Mouse (Mus musculus) liver, postnatal 0 days (tissue): Measurements from ENCODE around the gene Gm37240.

ENCODE experiments used
- CTCF ChIP-seq: sonication (generic); IDR thresholded peaks from 2 replicates; pipeline ENCODE4 v1.5.1; 2016; ENCODE audit warnings: antibody characterized with exemption, low read depth
- EP300 ChIP-seq: IDR thresholded peaks from 2 replicates; pipeline ENCODE4 v1.6.1; 2016; ENCODE audit warnings: antibody characterized with exemption, low read depth, mild to moderate bottlenecking

DNA sequence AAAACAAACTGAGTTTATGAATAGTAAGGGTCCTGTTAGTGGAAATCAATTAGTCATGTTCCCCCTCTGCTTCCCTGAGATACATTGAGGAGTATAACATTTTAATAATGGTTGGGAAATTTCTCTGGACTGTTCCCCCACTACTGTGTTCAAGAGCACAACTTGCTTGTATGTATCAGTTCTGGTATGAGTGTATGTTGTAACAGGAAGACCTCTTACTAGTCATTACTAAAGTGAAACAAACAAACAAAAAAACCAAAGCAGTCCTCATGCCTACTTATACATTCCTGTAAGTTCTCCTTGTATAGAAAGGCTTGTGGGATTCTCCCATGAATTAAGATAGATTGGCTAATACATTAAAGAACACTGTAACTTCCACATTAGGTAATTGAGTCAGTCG is 940.9 kb downstream of the Gm37240 start:
- no peak for TF ChIP-seq CTCF
- no peak for TF ChIP-seq EP300
